ENCODE assay signal across 8 mouse cellular contexts in genomic region chr2:39190561-39191056, GRCm38 (mm10). TPM values are rescaled to one million over a fixed set of nuclear protein-coding genes. Genes with fewer than 3 reads are reported as not detected.
DNase-seq lines count a peak whose midpoint lies in the region; ATAC-seq and TF ChIP-seq lines count a peak whose summit lies in the region.

Scai (minus strand) TSS chr2:39190734.

- peak; percentile 71 for TF ChIP-seq CTCF in lung, adult 2 months (IDR thresholded peaks at IDR 0.05; ENCODE audit: insufficient read depth, low read length)

- no peak for TF ChIP-seq POLR2A in lung, adult 2 months (IDR thresholded peaks at IDR 0.05; ENCODE audit: borderline replicate concordance, extremely low read depth, low read depth, low read length)

- WGBS in forebrain, embryonic 15.5 days = under 1% methylated on average over 41 of the region's 41 CpGs
- WGBS in lung, adult 2 months = under 1% methylated on average over 41 of the region's 41 CpGs

- H3K4me3 ChIP-seq in ES-E14 (ENCODE audit: insufficient read depth in 1 of 2, low read depth in 1 of 2, low read length in 2 of 2, poor library complexity in 1 of 2, severe bottlenecking in 1 of 2) = peak within 1 kb of the TSS; percentile 92 to 93
- H3K4me3 ChIP-seq in forebrain, embryonic 15.5 days = peak within 1 kb of the TSS; percentile 77
- peak within 1 kb of the TSS; percentile 76 for H3K4me3 ChIP-seq in lung, adult 2 months (replicated peaks; ENCODE audit: extremely low read depth, low read depth, low read length)

- peak within 1 kb of the TSS; percentile 66 for H3K4me2 ChIP-seq in forebrain, embryonic 15.5 days (replicated peaks)

- H3K9me3 ChIP-seq in ES-E14 (ENCODE audit: control insufficient read depth, insufficient read depth, low read depth, low read length) = no peaks in the 10 kb centered on the region
- no peaks in the 10 kb centered on the region for H3K9me3 ChIP-seq in forebrain, embryonic 15.5 days

- ATAC-seq in forebrain, embryonic 15.5 days (replicated peaks) = peak; percentile 100
- ATAC-seq in neutrophil, adult 5-6 weeks (ENCODE audit: extremely low read depth, insufficient number of reproducible peaks, low FRiP score, poor library complexity, severe bottlenecking) = peak; percentile 99

- peak within 1 kb of the TSS; percentile 65 for H3K27ac ChIP-seq in ES-E14 (ENCODE audit: insufficient read depth, low read depth, low read length, poor library complexity, severe bottlenecking)
- H3K27ac ChIP-seq in forebrain, embryonic 15.5 days (replicated peaks) = peak within 1 kb of the TSS; percentile 98

- DNase-seq in ES-E14 (ENCODE audit: low read depth, low spot score) = peak; percentile 97
- DNase-seq in cerebellum, adult 11-12 months = peak; percentile 100
- peak; percentile 96 for DNase-seq in heart, postnatal 25 days (ENCODE audit: low spot score)
- peak; percentile 99 to 100 for DNase-seq in layer of hippocampus, adult 18-20 months (ENCODE audit: low spot score in 2 of 2)
- peak; percentile 95 for DNase-seq in lung, adult 2 months
- DNase-seq in thymus, adult 18-20 months = peak; percentile 97 to 98

- H3K9ac ChIP-seq in ES-E14 (ENCODE audit: insufficient read depth, low read depth, low read length, poor library complexity, severe bottlenecking) = peak within 1 kb of the TSS; percentile 88
- peak within 1 kb of the TSS; percentile 94 for H3K9ac ChIP-seq in forebrain, embryonic 15.5 days (replicated peaks)

- no peaks in the 10 kb centered on the region for H3K27me3 ChIP-seq in forebrain, embryonic 15.5 days

- H3K4me1 ChIP-seq in ES-E14 (ENCODE audit: control insufficient read depth in 2 of 2, insufficient read depth in 2 of 2, low read length in 2 of 2, poor library complexity in 1 of 2) = no peaks in the 10 kb centered on the region
- H3K4me1 ChIP-seq in forebrain, embryonic 15.5 days = peaks cover 24% of the 10 kb centered on the region
- peaks cover 4% of the 10 kb centered on the region for H3K4me1 ChIP-seq in lung, adult 2 months (ENCODE audit: control insufficient read depth, insufficient read depth, low read length)

- H3K36me3 ChIP-seq in ES-E14 (ENCODE audit: control insufficient read depth, insufficient read depth, low read length, poor library complexity, severe bottlenecking) = peaks cover 4% of the 10 kb centered on the region; the same call in 1 of the 2 replicates
- H3K36me3 ChIP-seq in forebrain, embryonic 15.5 days = peaks cover 5% of the 10 kb centered on the region; the same call in 1 of the 2 replicates

- in situ Hi-C loops in ES-E14 (cut with MboI; ENCODE audit: low sequenced_read_pairs in 2 of 2, unreplicated experiment in 2 of 2) = no loop called here

- intact Hi-C loops in heart, postnatal 25 days (cut with DNase I) = loop anchor here (5.0 kb wide), 1 partner anchor 123 kb away; the partner anchor contains the start of gene Golga1

TF ChIP-seq in ES-E14, 5 proteins besides CTCF, POLR2A, EP300 and RAD21:
- TF ChIP-seq CHD2 (IDR thresholded peaks at IDR 0.05; ENCODE audit: low read depth, low read length) (peak; percentile 65; the same call in 1 of the 2 replicates), ZC3H11A (IDR thresholded peaks at IDR 0.05; ENCODE audit: borderline replicate concordance, low read depth, low read length) (peak; percentile 18; the same call in 1 of the 2 replicates), MAFK (IDR thresholded peaks at IDR 0.05; ENCODE audit: insufficient read depth, low read depth, low read length) (no peak)
TF ChIP-seq in ES-E14: peak in this region for 2.

RNA-seq across cellular contexts. Expression of gene Scai, which starts in this region (rescaled TPM):
- total RNA-seq in ES-E14 (2012; rRNA removed) = 10.3 and 12.4 TPM in 2 replicates
- 17.5 and 19.6 TPM in 2 replicates for polyA plus RNA-seq in forebrain, embryonic 15.5 days (2015; fragmentation: Nextera tagmentation; extraction: Ambion mirVana)
- 1 to 10 TPM; 4.7 to 6.6 TPM for total RNA-seq in heart, postnatal 25 days (2021)
- total RNA-seq in layer of hippocampus, adult 18-20 months (2021) = 10 to 100 TPM; 48.2 to 50.0 TPM
- 0.61 and 2.4 TPM in 2 replicates for polyA plus RNA-seq in lung, adult 2 months (2012; rRNA removed)
- total RNA-seq in neutrophil, adult 5-6 weeks (2017) = 26.6 and 26.9 TPM in 2 replicates

Comparison
In these comparisons a context has a peak if more than half of its experiments do, and no peak if none do; other contexts are left out.
1. Peak in every context shown above with its lines: DNase-seq, ATAC-seq, H3K4me3 ChIP-seq and H3K27ac ChIP-seq.